ENCODE assay signal across 19 mouse cellular contexts in the genomic region with DNA sequence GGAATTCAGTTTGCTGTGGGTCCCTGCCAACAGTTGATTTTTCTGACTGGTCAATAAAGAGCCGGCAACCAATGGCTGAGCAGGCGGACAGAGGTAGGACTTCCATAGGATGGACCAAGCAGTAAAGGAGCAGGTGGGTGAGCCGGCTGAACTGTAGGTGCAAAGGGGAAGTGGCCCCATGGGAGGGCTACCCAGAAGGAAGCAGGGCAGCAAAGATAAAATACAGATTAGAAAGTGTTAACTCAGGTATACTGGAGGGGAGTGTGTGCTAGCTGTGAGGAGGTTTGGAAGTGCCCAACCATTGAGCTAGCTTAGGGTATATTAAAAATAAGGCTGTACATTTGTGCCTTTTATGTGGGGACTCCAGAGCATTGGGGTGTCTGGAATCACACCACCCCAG. TPM values are rescaled to one million over a fixed set of nuclear protein-coding genes. Genes with fewer than 3 reads are reported as not detected.
"Had no signal": no experiment of that assay in that cellular context is flagged by ENCODE, and none has a peak within 500 bp of the region (broad histone marks: within the 10 kb centered on the region; RNA-seq: fewer than 3 reads in every experiment).

No protein-coding gene starts in this region.

- H3K4me3 ChIP-seq: neural tube, embryonic 12.5 days; neural tube, embryonic 13.5 days; neural tube, embryonic 15.5 days had no signal

- H3K4me2 ChIP-seq: neural tube, embryonic 12.5 days; neural tube, embryonic 13.5 days; neural tube, embryonic 15.5 days had no signal

- H3K27me3 ChIP-seq: neural tube, embryonic 12.5 days; neural tube, embryonic 13.5 days; neural tube, embryonic 15.5 days had no signal

- H3K9me3 ChIP-seq: neural tube, embryonic 12.5 days; neural tube, embryonic 13.5 days; neural tube, embryonic 15.5 days had no signal

- H3K4me1 ChIP-seq: neural tube, embryonic 12.5 days; neural tube, embryonic 13.5 days; neural tube, embryonic 15.5 days had no signal

- H3K9ac ChIP-seq: neural tube, embryonic 12.5 days; neural tube, embryonic 13.5 days; neural tube, embryonic 15.5 days had no signal

- H3K27ac ChIP-seq: neural tube, embryonic 12.5 days; neural tube, embryonic 13.5 days; neural tube, embryonic 15.5 days had no signal

- DNase-seq: retina, postnatal 1 day; right cerebral cortex, adult 18-20 months; right cerebral cortex, postnatal 14 days; right cerebral cortex, postnatal 25 days; right cerebral cortex, postnatal 4 days; spleen, adult 18-20 months; thymus, adult 18-20 months; thymus, adult 2 months; thymus, postnatal 14 days; thymus, postnatal 25 days; thymus, postnatal 36 days; thymus, postnatal 4 days had no signal

RNA-seq across cellular contexts. Expression of gene Angptl3, which starts 47.3 kb away (rescaled TPM):
- total RNA-seq: neutrophil, adult 5-6 weeks had no signal
- polyA plus RNA-seq: small intestine, adult 2 months; spleen, adult 2 months; testis, adult 2 months had no signal
